Mouse (Mus musculus) embryonic fibroblast, embryonic 13.5 days (primary cell): ENCODE measurements around the gene Ms4a6c.

Experiments used
- CTCF ChIP-seq: IDR thresholded peaks from 2 replicates; pipeline ENCODE4 v1.5.1; 2011; ENCODE audit warnings: mild to moderate bottlenecking, control low read depth, low read length, moderate library complexity, borderline replicate concordance; ENCODE audit not compliant: insufficient read depth
- POLR2A ChIP-seq: IDR thresholded peaks from 2 replicates; pipeline ENCODE4 v1.6.1; 2011; ENCODE audit warnings: low read depth, mild to moderate bottlenecking, control low read depth, low read length, moderate library complexity

- TF ChIP-seq CTCF (no peak), POLR2A (no peak)
Measured at GRCm38 (mm10) chr19:11482684-11483083, 13.5 kb downstream of the Ms4a6c start.
